Mouse (Mus musculus): Measurements from ENCODE around the gene Leo1.

DNA sequence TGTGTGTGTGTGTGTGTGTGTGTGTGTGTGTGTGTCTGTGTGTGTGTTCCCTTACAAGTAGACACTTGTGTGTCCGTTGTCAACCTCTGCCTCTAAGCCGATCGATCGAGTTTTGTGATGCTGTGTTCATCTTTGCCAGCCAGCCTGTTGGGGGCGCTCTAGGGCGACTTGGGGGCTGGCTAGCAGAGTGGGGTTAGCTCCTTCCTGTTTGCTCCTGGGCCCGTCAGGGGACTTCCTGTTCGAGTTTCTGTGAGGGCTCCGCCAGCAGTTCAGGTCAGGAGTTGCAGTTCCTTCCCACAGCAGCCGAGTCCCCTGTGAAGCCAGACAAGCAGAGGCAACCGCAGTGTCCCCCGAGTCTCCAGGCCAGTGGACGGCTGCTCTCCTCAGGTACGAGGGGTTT lies 27.0 kb downstream of the Leo1 start:
- TF ChIP-seq CTCF (conservative IDR thresholded peaks at IDR 0.05 in 1 of 2, IDR thresholded peaks at IDR 0.05 in 1 of 2; ENCODE audit: low read depth in 2 of 2, low read length in 2 of 2) (peak in 1 of 2 experiments; percentile 55; a peak in 2 of 4 replicates), HCFC1 (IDR thresholded peaks at IDR 0.05; ENCODE audit: low read depth, low read length) (peak; percentile 43; the same call in 1 of the 2 replicates), POLR2A (IDR thresholded peaks at IDR 0.05; ENCODE audit: low read depth, low read length) (no peak), MXI1 (IDR thresholded peaks at IDR 0.05; ENCODE audit: low read depth, low read length) (no peak), NELFE (IDR thresholded peaks at IDR 0.05; ENCODE audit: low read depth, low read length) (no peak), MAX (IDR thresholded peaks at IDR 0.05; ENCODE audit: low read length) (no peak), KAT2A (IDR thresholded peaks at IDR 0.05; ENCODE audit: insufficient replicate concordance, low read length) (no peak), CHD1 (IDR thresholded peaks at IDR 0.05; ENCODE audit: low read depth, low read length) (no peak), ZC3H11A (IDR thresholded peaks at IDR 0.05; ENCODE audit: low read depth, low read length) (no peak), TBP (conservative IDR thresholded peaks at IDR 0.05; ENCODE audit: low read depth, low read length) (no peak), TCF12 (IDR thresholded peaks at IDR 0.05; ENCODE audit: low read depth, low read length) (no peak), ZNF384 (IDR thresholded peaks at IDR 0.05; ENCODE audit: low read depth, low read length) (no peak)
